ENCODE assay signal across 21 mouse cellular contexts in the genomic region with DNA sequence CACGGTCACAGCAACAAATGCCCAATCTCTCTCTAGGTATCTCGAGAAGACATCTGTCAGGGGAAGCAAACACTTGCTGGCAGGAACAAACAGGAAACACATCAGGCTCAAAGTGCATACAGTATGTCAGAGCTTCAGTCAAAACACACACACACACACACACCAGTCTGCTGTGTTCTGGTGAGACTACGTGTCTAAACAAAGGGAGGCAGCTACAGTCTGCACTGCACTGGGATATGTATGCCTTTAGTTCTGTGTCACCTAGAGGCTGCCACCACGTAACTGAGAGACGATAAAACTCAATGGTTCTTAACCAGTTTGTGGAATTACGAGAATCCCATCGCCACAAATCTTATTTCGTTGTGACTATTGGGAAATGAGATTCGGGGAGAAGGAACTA.
A peak's percentile ranks its signal among the peaks of the same experiment; 100 is the strongest.
DNase-seq lines count a peak whose midpoint lies in the region; ATAC-seq and TF ChIP-seq lines count a peak whose summit lies in the region.
"Had no signal": no experiment of that assay in that cellular context is flagged by ENCODE, and none has a peak within 500 bp of the region (broad histone marks: within the 10 kb centered on the region; RNA-seq: fewer than 3 reads in every experiment).

No protein-coding gene starts in this region.

- no peaks in the 10 kb centered on the region for H3K9me3 ChIP-seq in forebrain, embryonic 15.5 days
- H3K9me3 ChIP-seq in forebrain, embryonic 14.5 days (replicated peaks; ENCODE audit: control insufficient read depth, low read length): no peaks in the 10 kb centered on the region
- H3K9me3 ChIP-seq in hindbrain, embryonic 15.5 days: no peaks in the 10 kb centered on the region
- no peaks in the 10 kb centered on the region for H3K9me3 ChIP-seq in hindbrain, embryonic 10.5 days
- H3K9me3 ChIP-seq in neural tube, embryonic 15.5 days (replicated peaks): no peaks in the 10 kb centered on the region
- H3K9me3 ChIP-seq: embryonic facial prominence, embryonic 10.5 days; G1E; heart, embryonic 13.5 days had no signal

- ATAC-seq in forebrain, embryonic 15.5 days (replicated peaks): no peak; the same call in 1 of the 2 replicates
- no peak for ATAC-seq in forebrain, embryonic 14.5 days
- ATAC-seq in hindbrain, embryonic 15.5 days (ENCODE audit: low FRiP score, low read depth): peak; percentile 52; the same call in 1 of the 2 replicates
- ATAC-seq in neural tube, embryonic 15.5 days (ENCODE audit: low FRiP score): peak; percentile 77
- ATAC-seq: CD4-positive, CD25-positive, alpha-beta regulatory T cell, adult 4 months had no signal

- WGBS in forebrain, embryonic 15.5 days: 78% methylated on average over 9 of the region's 9 CpGs
- WGBS in forebrain, embryonic 14.5 days: 88% methylated on average over 9 of the region's 9 CpGs
- 89% methylated on average over 9 of the region's 9 CpGs for WGBS in hindbrain, embryonic 15.5 days
- WGBS in hindbrain, embryonic 10.5 days: 93% methylated on average over 9 of the region's 9 CpGs
- 74% methylated on average over 9 of the region's 9 CpGs for WGBS in lung, adult 2 months
- WGBS in neural tube, embryonic 15.5 days: 80% methylated on average over 9 of the region's 9 CpGs

- peaks cover 6% of the 10 kb centered on the region; the same call in 1 of the 2 replicates for H3K4me1 ChIP-seq in forebrain, embryonic 15.5 days
- H3K4me1 ChIP-seq in forebrain, embryonic 14.5 days (ENCODE audit: control insufficient read depth, insufficient read depth, low read length): no peaks in the 10 kb centered on the region
- H3K4me1 ChIP-seq in hindbrain, embryonic 15.5 days (replicated peaks): 0 out of 2 replicates have a peak, but pooled peaks cover 5% of the 10 kb centered on the region
- no peaks in the 10 kb centered on the region for H3K4me1 ChIP-seq in hindbrain, embryonic 10.5 days (replicated peaks)
- no peaks in the 10 kb centered on the region for H3K4me1 ChIP-seq in lung, adult 2 months (ENCODE audit: control insufficient read depth, insufficient read depth, low read length)
- peaks cover 10% of the 10 kb centered on the region; the same call in 1 of the 2 replicates for H3K4me1 ChIP-seq in neural tube, embryonic 15.5 days
- H3K4me1 ChIP-seq: heart, embryonic 13.5 days had no signal

- H3K4me2 ChIP-seq in forebrain, embryonic 15.5 days (replicated peaks): no peak overlapping the region
- H3K4me2 ChIP-seq in forebrain, embryonic 14.5 days (ENCODE audit: low read length): no peak overlapping the region
- no peak overlapping the region for H3K4me2 ChIP-seq in hindbrain, embryonic 15.5 days
- H3K4me2 ChIP-seq in neural tube, embryonic 15.5 days: no peak overlapping the region
- H3K4me2 ChIP-seq: heart, embryonic 13.5 days had no signal

- H3K27me3 ChIP-seq in forebrain, embryonic 15.5 days: no peaks in the 10 kb centered on the region
- no peaks in the 10 kb centered on the region for H3K27me3 ChIP-seq in forebrain, embryonic 14.5 days (replicated peaks; ENCODE audit: control insufficient read depth, insufficient read depth, low read length)
- H3K27me3 ChIP-seq in hindbrain, embryonic 15.5 days: no peaks in the 10 kb centered on the region
- no peaks in the 10 kb centered on the region for H3K27me3 ChIP-seq in hindbrain, embryonic 10.5 days (ENCODE audit: insufficient read depth, poor library complexity, severe bottlenecking)
- no peaks in the 10 kb centered on the region for H3K27me3 ChIP-seq in neural tube, embryonic 15.5 days (replicated peaks)
- H3K27me3 ChIP-seq: heart, embryonic 13.5 days had no signal

- no peak overlapping the region for H3K9ac ChIP-seq in forebrain, embryonic 15.5 days (replicated peaks)
- H3K9ac ChIP-seq in forebrain, embryonic 14.5 days (ENCODE audit: low read length): no peak overlapping the region
- no peak overlapping the region for H3K9ac ChIP-seq in hindbrain, embryonic 15.5 days
- H3K9ac ChIP-seq in neural tube, embryonic 15.5 days (replicated peaks): no peak overlapping the region
- H3K9ac ChIP-seq: heart, embryonic 13.5 days had no signal

- no peak for TF ChIP-seq POLR2A in lung, adult 2 months (IDR thresholded peaks at IDR 0.05; ENCODE audit: borderline replicate concordance, extremely low read depth, low read depth, low read length)

- peak overlapping the region; percentile 50 for H3K27ac ChIP-seq in forebrain, embryonic 15.5 days (replicated peaks)
- H3K27ac ChIP-seq in forebrain, embryonic 14.5 days (ENCODE audit: low read depth, low read length): no peak overlapping the region
- H3K27ac ChIP-seq in hindbrain, embryonic 15.5 days (replicated peaks): peak overlapping the region; percentile 14; the same call in 1 of the 2 replicates
- H3K27ac ChIP-seq in hindbrain, embryonic 10.5 days: no peak overlapping the region
- peak overlapping the region; percentile 41; the same call in 1 of the 2 replicates for H3K27ac ChIP-seq in neural tube, embryonic 15.5 days (replicated peaks)
- H3K27ac ChIP-seq: embryonic facial prominence, embryonic 10.5 days; heart, embryonic 13.5 days; hindbrain, postnatal 0 days had no signal

- H3K36me3 ChIP-seq in forebrain, embryonic 15.5 days: peaks cover 47% of the 10 kb centered on the region
- H3K36me3 ChIP-seq in forebrain, embryonic 14.5 days (ENCODE audit: control insufficient read depth, insufficient read depth, low read length): peaks cover 72% of the 10 kb centered on the region
- peaks cover 57% of the 10 kb centered on the region for H3K36me3 ChIP-seq in hindbrain, embryonic 15.5 days
- peaks cover 91% of the 10 kb centered on the region for H3K36me3 ChIP-seq in hindbrain, embryonic 10.5 days
- H3K36me3 ChIP-seq in neural tube, embryonic 15.5 days: peaks cover 80% of the 10 kb centered on the region

- no peak for DNase-seq in forebrain, embryonic 14.5 days (ENCODE audit: low spot score)
- DNase-seq in hindbrain, embryonic 10.5 days (ENCODE audit: low spot score): no peak
- peak; percentile 12 for DNase-seq in lung, postnatal 36 days
- DNase-seq in lung, adult 2 months: no peak
- DNase-seq in neural tube, embryonic 10.5 days (ENCODE audit: extremely low spot score, low spot score): no peak
- DNase-seq: adrenal gland, adult 8-10 months; adrenal gland, postnatal 36 days; B cell, adult 2 months; cerebellum, adult 2 months; cerebellum, postnatal 10 days; gastrocnemius, postnatal 36 days; heart, adult 11 months; heart, postnatal 36 days had no signal

- H3K4me3 ChIP-seq in forebrain, embryonic 15.5 days: no peak overlapping the region
- H3K4me3 ChIP-seq in forebrain, embryonic 14.5 days (ENCODE audit: low read depth, low read length): no peak overlapping the region
- no peak overlapping the region for H3K4me3 ChIP-seq in hindbrain, embryonic 15.5 days
- H3K4me3 ChIP-seq in hindbrain, embryonic 10.5 days: no peak overlapping the region
- no peak overlapping the region for H3K4me3 ChIP-seq in lung, adult 2 months (replicated peaks; ENCODE audit: extremely low read depth, low read depth, low read length)
- H3K4me3 ChIP-seq in neural tube, embryonic 15.5 days (replicated peaks): no peak overlapping the region
- H3K4me3 ChIP-seq: embryonic facial prominence, embryonic 10.5 days; heart, embryonic 13.5 days had no signal

- no peak for TF ChIP-seq CTCF in lung, adult 2 months (IDR thresholded peaks at IDR 0.05; ENCODE audit: insufficient read depth, low read length)

Comparison
In these comparisons a context has a peak if more than half of its experiments do, and no peak if none do; other contexts are left out.
1. H3K27ac ChIP-seq: peak in forebrain, embryonic 15.5 days (single experiment), hindbrain, embryonic 15.5 days (single experiment) and neural tube, embryonic 15.5 days (single experiment); none in forebrain, embryonic 14.5 days (single experiment) and hindbrain, embryonic 10.5 days (single experiment).
2. ATAC-seq: peak in hindbrain, embryonic 15.5 days (single experiment) and neural tube, embryonic 15.5 days (single experiment); none in forebrain, embryonic 15.5 days (single experiment) and forebrain, embryonic 14.5 days (single experiment).